Mouse (Mus musculus) kidney, postnatal 0 days (tissue): ENCODE measurements around the gene 1700020D05Rik. TPM values are rescaled to one million over a fixed set of nuclear protein-coding genes. Genes with fewer than 3 reads are reported as not detected.

ENCODE experiments used
- ATAC-seq: fragments of 200-750 bp; cut with Nextera tagmentation; replicated peaks from 2 replicates; pipeline ENCODE4 v1.8.0; 2017; ENCODE audit warnings: low read depth, moderate number of reproducible peaks, moderate TSS enrichment, moderate library complexity; ENCODE audit not compliant: low FRiP score
- DNase-seq: peaks from one replicate; pipeline ENCODE4 v3.0.0-alpha.2; 2016; ENCODE audit warnings: low spot score
- H3K27ac ChIP-seq: fragments of 300-500 bp; sonication (generic); 2 replicates; pipeline ENCODE4 v1.5.1; 2014; ENCODE audit warnings: mild to moderate bottlenecking
- H3K27me3 ChIP-seq: fragments of 300-500 bp; sonication (generic); 2 replicates; pipeline ENCODE4 v1.6.1; 2014; ENCODE audit warnings: low read length, mixed read lengths; ENCODE audit not compliant: insufficient read depth
- H3K36me3 ChIP-seq: fragments of 300-500 bp; sonication (generic); 2 replicates; pipeline ENCODE4 v1.6.1; 2014; ENCODE audit warnings: low read length, mixed read lengths; ENCODE audit not compliant: insufficient read depth
- H3K4me1 ChIP-seq: fragments of 300-500 bp; sonication (generic); replicated peaks from 2 replicates; pipeline ENCODE4 v1.6.1; 2014; ENCODE audit warnings: antibody characterized with exemption, low read length, mixed read lengths; ENCODE audit not compliant: insufficient read depth
- H3K4me2 ChIP-seq: fragments of 300-500 bp; sonication (generic); 2 replicates; pipeline ENCODE4 v1.6.1; 2014; ENCODE audit warnings: mild to moderate bottlenecking, low read length, moderate library complexity, mixed read lengths
- H3K4me3 ChIP-seq: fragments of 300-500 bp; sonication (generic); replicated peaks from 2 replicates; pipeline ENCODE4 v1.5.1; 2014; ENCODE audit warnings: low read depth, low read length
- H3K9ac ChIP-seq: fragments of 300-500 bp; sonication (generic); 2 replicates; pipeline ENCODE4 v1.6.1; 2014; ENCODE audit warnings: low read depth, low read length
- H3K9me3 ChIP-seq: fragments of 300-500 bp; sonication (generic); replicated peaks from 2 replicates; pipeline ENCODE4 v1.6.1; 2016; ENCODE audit warnings: low read length, inconsistent platforms, mixed read lengths
- CTCF ChIP-seq: IDR thresholded peaks from 2 replicates; pipeline ENCODE4 v1.5.1; 2016; ENCODE audit warnings: antibody characterized with exemption, low read depth, mild to moderate bottlenecking, moderate library complexity
- whole genome bisulfite sequencing: fragments of 180-500 bp; shearing (Covaris S2); extraction: QIAGEN DNeasy Blood & Tissue Kit; methylation state at CpG from one replicate; pipeline ENCODE4 v1.1.7; 2014; 5-methylcytosine and 5-hydroxymethylcytosine counted together
- polyA plus RNA-seq: library from polyadenylated mRNA; unstranded; fragments of >200 nt; fragmentation: Nextera tagmentation; extraction: Ambion mirVana; gene quantifications from 2 replicates; pipeline ENCODE4 v1.2.1, GENCODE M21; 2015

1700020D05Rik gene
- polyA plus RNA-seq, 1 experiment from 2014 or later = not detected

DNA sequence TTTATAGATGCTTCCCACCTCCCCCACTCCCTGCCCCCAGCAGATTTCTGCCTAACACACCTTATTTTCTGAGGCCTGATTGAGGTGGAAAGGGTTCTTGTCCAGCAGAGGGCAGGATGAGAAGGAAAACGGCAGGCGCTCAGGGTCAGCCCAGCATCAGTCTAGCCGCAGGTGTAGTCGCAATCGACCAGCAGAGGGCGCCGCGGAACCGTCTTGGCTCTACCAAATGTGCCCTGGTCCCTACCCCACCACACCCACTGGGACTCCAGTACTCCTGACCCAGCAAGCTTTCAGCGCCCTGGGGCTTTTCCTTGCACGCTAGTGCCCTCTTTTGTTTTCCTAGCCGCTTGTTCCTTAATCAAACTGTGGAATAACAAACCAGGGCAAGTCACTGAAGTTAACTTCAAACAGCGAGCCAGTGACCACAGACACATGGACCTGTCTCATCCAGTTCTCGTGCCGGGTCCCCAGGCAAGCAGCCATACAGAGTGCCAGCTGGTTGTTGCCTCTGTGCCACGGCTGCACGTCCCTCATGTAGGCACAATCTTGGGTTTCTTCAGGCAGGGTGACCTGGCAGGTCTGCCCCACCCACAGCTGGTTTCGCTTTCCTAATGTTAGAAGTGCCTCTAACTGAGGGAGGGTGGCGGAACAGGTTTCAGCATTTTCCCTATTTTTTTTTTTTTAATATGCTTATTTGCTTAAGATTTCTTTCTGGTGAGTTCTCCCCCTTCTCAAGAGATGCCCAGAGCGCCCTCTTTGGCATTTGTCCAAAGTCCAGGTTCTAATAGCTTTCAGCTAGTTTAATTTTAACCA, 25.9 kb upstream of the 1700020D05Rik start:
- no peaks in the 10 kb centered on the region for H3K9me3 ChIP-seq
- peak overlapping the region; percentile 1; the same call in 1 of the 2 replicates for H3K4me3 ChIP-seq
- peak; percentile 97 for DNase-seq
- peak overlapping the region; percentile 48 for H3K4me2 ChIP-seq
- peak; percentile 100 for TF ChIP-seq CTCF
- peak overlapping the region; percentile 83 for H3K27ac ChIP-seq
- H3K36me3 ChIP-seq = no peaks in the 10 kb centered on the region
- WGBS = 10% methylated on average over 20 of the region's 20 CpGs
- H3K27me3 ChIP-seq = no peaks in the 10 kb centered on the region
- peak overlapping the region; percentile 23; the same call in 1 of the 2 replicates for H3K9ac ChIP-seq
- no peaks in the 10 kb centered on the region for H3K4me1 ChIP-seq
- ATAC-seq = peak; percentile 97

DNA sequence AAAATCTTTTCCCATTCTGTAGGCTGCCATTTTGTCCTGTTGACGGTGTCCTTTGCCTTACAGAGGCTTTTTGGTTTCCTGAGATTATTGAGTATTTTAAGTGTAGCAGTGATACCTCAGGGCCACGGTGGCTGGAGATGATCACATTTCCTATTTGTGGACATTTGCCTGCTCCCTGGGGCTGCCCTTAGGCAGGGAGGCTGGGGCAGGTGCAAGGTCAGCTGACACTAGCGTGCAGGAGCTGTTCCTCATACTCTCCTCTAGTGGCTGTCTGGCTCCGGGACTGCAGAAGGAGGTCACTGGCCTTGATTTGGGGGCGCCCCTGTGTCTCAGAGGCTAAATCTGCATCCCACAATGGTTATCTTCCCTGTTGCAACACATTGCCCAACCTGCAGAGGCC, 21.6 kb upstream of the 1700020D05Rik start:
- no peak overlapping the region for H3K27ac ChIP-seq
- TF ChIP-seq CTCF = no peak
- H3K36me3 ChIP-seq = no peaks in the 10 kb centered on the region
- DNase-seq (no peak), ATAC-seq (no peak)
- no peaks in the 10 kb centered on the region for H3K27me3 ChIP-seq
- no peak overlapping the region for H3K9ac ChIP-seq
- H3K4me2 ChIP-seq = no peak overlapping the region
- 59% methylated on average over 5 of the region's 5 CpGs for WGBS
- no peaks in the 10 kb centered on the region for H3K9me3 ChIP-seq
- H3K4me3 ChIP-seq = no peak overlapping the region
- no peaks in the 10 kb centered on the region for H3K4me1 ChIP-seq

DNA sequence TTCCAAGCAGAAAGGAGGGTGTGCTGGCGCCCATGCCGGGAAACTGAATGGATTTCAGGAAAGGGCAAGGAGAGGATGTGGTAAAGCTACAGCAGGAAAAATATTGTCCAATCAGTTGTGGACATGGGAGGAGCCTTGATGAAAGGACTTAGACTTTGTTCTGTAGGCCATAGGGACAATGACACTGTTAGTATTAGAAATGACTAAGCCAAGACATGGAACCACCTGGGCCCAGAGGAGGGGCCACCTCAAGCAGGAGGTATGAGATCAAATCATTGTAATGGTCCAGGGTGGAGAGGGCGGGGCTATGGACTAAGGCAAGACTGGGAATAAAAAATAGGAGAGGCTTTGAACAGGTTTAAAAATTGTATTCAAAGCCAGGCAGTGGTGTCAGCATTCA, 15.1 kb upstream of the 1700020D05Rik start:
- no peaks in the 10 kb centered on the region for H3K27me3 ChIP-seq
- ATAC-seq = no peak; the same call in 1 of the 2 replicates
- no peaks in the 10 kb centered on the region for H3K36me3 ChIP-seq
- no peak for TF ChIP-seq CTCF
- no peak overlapping the region for H3K4me2 ChIP-seq
- H3K9me3 ChIP-seq = no peaks in the 10 kb centered on the region
- no peak for DNase-seq
- H3K27ac ChIP-seq = no peak overlapping the region
- H3K9ac ChIP-seq = no peak overlapping the region
- WGBS = 92% methylated on average over 3 of the region's 3 CpGs
- H3K4me1 ChIP-seq = no peaks in the 10 kb centered on the region
- no peak overlapping the region for H3K4me3 ChIP-seq

GRCm38 (mm10) chr19:5516906-5517505, 13.4 kb upstream of the 1700020D05Rik start:
- ATAC-seq = no peak
- peak; percentile 8; the same call in 1 of the 2 replicates for TF ChIP-seq CTCF
- 79% methylated on average over 8 of the region's 8 CpGs for WGBS
- H3K9ac ChIP-seq = no peak overlapping the region
- DNase-seq = peak; percentile 19
- H3K4me3 ChIP-seq = no peak overlapping the region
- no peaks in the 10 kb centered on the region for H3K36me3 ChIP-seq
- H3K9me3 ChIP-seq = no peaks in the 10 kb centered on the region
- no peaks in the 10 kb centered on the region; the same call in 1 of the 2 replicates for H3K4me1 ChIP-seq
- H3K27me3 ChIP-seq = no peaks in the 10 kb centered on the region
- H3K27ac ChIP-seq = no peak overlapping the region
- H3K4me2 ChIP-seq = no peak overlapping the region

DNA sequence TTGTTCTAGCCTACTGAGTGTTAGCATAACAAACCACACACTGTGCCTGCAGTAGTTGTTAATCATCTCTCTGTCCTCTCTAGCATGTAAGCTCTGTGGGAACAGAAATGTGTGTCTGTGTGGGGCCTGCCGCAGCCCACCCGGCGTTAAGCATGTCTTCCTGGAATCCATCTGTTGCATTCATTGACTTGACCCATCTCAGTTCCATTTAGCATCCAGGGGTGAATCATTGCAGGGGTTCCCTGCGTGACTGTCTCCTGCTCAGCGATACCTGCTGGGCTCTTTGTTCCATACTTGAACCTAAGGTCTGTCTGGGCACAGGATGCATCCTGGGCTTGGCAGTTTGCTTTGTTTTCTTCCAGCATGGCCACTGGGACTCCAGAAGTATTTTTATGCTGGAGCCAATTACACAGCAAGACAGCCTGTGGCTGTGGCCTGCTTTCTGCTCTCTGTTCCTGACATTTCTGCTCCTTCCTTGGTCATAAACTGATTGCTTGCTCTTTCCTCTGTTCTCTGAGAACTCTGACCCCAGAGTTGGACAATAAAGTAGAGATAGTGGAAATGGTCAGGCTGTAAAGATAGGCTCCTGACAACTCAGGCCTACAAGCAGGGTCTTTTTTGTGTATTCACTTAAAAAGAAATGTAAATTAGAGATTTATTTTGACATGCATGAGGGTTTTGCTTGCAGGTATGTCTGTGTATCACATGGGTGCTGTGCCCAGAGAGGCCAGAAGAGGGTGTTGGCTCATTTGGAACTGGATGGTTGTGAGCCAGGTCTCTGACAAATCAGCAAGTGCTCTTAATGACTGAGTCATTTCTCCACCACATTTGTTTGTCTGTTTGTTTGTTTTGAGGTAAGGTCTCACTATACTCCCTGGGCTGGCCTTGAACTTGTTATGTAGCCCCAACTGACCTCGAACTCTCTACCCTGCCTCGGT, 12.5 kb upstream of the 1700020D05Rik start:
- DNase-seq = no peak
- Histone ChIP-seq H3K4me3 (no peak overlapping the region), H3K9me3 (no peaks in the 10 kb centered on the region), H3K9ac (no peak overlapping the region), H3K27me3 (no peaks in the 10 kb centered on the region), H3K4me1 (peaks cover 4% of the 10 kb centered on the region; the same call in 1 of the 2 replicates), H3K36me3 (no peaks in the 10 kb centered on the region), H3K4me2 (no peak overlapping the region), H3K27ac (no peak overlapping the region)
- ATAC-seq = no peak
- peak; percentile 34; the same call in 1 of the 2 replicates for TF ChIP-seq CTCF
- 84% methylated on average over 7 of the region's 7 CpGs for WGBS

- Histone ChIP-seq H3K4me2 (no peak overlapping the region), H3K9me3 (no peaks in the 10 kb centered on the region), H3K36me3 (no peaks in the 10 kb centered on the region), H3K27ac (no peak overlapping the region), H3K9ac (no peak overlapping the region), H3K27me3 (no peaks in the 10 kb centered on the region), H3K4me1 (peaks cover 6% of the 10 kb centered on the region; the same call in 1 of the 2 replicates), H3K4me3 (no peak overlapping the region)
- no peak for DNase-seq
- 94% methylated on average over 3 of the region's 3 CpGs for WGBS
- ATAC-seq = no peak
- no peak for TF ChIP-seq CTCF
These were observed 9.4 kb upstream of the 1700020D05Rik start for GRCm38 (mm10) chr19:5513005-5513349.
